Mouse (Mus musculus): ENCODE measurements at regions not wholly inside any gene's neighbourhood (a gene's known extent, or its start where the extent isn't known, plus 50 kb on each side); places are given as distances from the start of the nearest gene placed in this dataset.
A peak's percentile ranks its signal among the peaks of the same experiment; 100 is the strongest.

- DNase-seq (ENCODE audit: low read depth, low spot score): peak; percentile 10
These were observed 85.9 kb upstream of the Hs3st1 start for GRCm38 (mm10) chr5:39841186-39841585.

- no peak for DNase-seq (ENCODE audit: low read depth, low spot score)
These were observed 85.3 kb upstream of the Hs3st1 start for GRCm38 (mm10) chr5:39840576-39840975.

- peak; percentile 5 for DNase-seq (ENCODE audit: low read depth, low spot score)
These were observed 77.3 kb upstream of the Hs3st1 start for GRCm38 (mm10) chr5:39832565-39832964.

- no peak for DNase-seq (ENCODE audit: low read depth, low spot score)
These were observed 69.4 kb upstream of the Hs3st1 start for GRCm38 (mm10) chr5:39824680-39825079.

GRCm38 (mm10) chr5:39806643-39807042 lies 51.4 kb upstream of the Hs3st1 start:
- no peak for DNase-seq (ENCODE audit: low read depth, low spot score)
